Mouse (Mus musculus) spleen, adult 12 weeks (tissue): ENCODE results near the gene Aoah.

Experiments
- DNase-seq: peaks from one replicate; pipeline ENCODE4 v3.0.0; 2022; ENCODE audit warnings: low spot score

Gene Aoah

GRCm38 (mm10) chr13:21074847-21075246 lies 280.9 kb downstream of the Aoah start, which contains the start of gene Olfr1370:
TSS of gene Olfr1370 (minus strand) at chr13:21074947.
- no peak for DNase-seq

GRCm38 (mm10) chr13:21082686-21083085 lies 288.8 kb downstream of the Aoah start:
- no peak for DNase-seq
